Mouse (Mus musculus): ENCODE measurements around the gene Tbc1d13. TPM values are rescaled to one million over a fixed set of nuclear protein-coding genes. Genes with fewer than 3 reads are reported as not detected.
A peak's percentile ranks its signal among the peaks of the same experiment; 100 is the strongest.
"Not testable (repeated sequence)": the region's sequence is repeated elsewhere in the genome, so short reads cannot be mapped to it uniquely, and the experiment has no call there.

The Tbc1d13 gene
- polyA plus RNA-seq, 1 experiment from 2014 or later: 8.3 TPM

- under 1% methylated on average over 75 of the region's 75 CpGs for WGBS
- peaks cover 11% of the 10 kb centered on the region for H3K9me3 ChIP-seq (ENCODE audit: control insufficient read depth, low read length)
- H3K9ac ChIP-seq (ENCODE audit: low read depth, low read length): peak within 1 kb of the TSS; percentile 78
Measured at GRCm38 (mm10) chr2:30171371-30171996, 37.9 kb downstream of the Tbc1d13 start, which contains the start of gene Endog. TSS of gene Endog (plus strand) at chr2:30171493.

GRCm38 (mm10) chr2:30171997-30172382, 38.4 kb downstream of the Tbc1d13 start:
- Histone ChIP-seq H3K36me3 (ENCODE audit: control insufficient read depth, insufficient read depth, low read length) (peaks cover 24% of the 10 kb centered on the region), H3K4me3 (ENCODE audit: low read length) (peak overlapping the region; percentile 67), H3K4me2 (ENCODE audit: low read depth, low read length) (peak overlapping the region; percentile 95), H3K9ac (ENCODE audit: low read depth, low read length) (peak overlapping the region; percentile 78), H3K9me3 (ENCODE audit: control insufficient read depth, low read length) (peaks cover 6% of the 10 kb centered on the region; the same call in 1 of the 2 replicates), H3K27ac (ENCODE audit: low read length) (peak overlapping the region; percentile 91), H3K27me3 (replicated peaks; ENCODE audit: control insufficient read depth, insufficient read depth, low read length) (no peaks in the 10 kb centered on the region), H3K4me1 (ENCODE audit: control insufficient read depth, insufficient read depth, low read length) (peaks cover 10% of the 10 kb centered on the region)
- WGBS: 1% methylated on average over 19 of the region's 19 CpGs
- peak; percentile 34 for ATAC-seq

More at GRCm38 (mm10) chr2:30171371-30171996, 37.9 kb downstream of the Tbc1d13 start, which contains the start of gene Endog:
- peak; percentile 96 for ATAC-seq
- H3K4me1 ChIP-seq (ENCODE audit: control insufficient read depth, insufficient read depth, low read length): peaks cover 8% of the 10 kb centered on the region
- H3K27ac ChIP-seq (ENCODE audit: low read length): peak within 1 kb of the TSS; percentile 91
- no peaks in the 10 kb centered on the region for H3K27me3 ChIP-seq (replicated peaks; ENCODE audit: control insufficient read depth, insufficient read depth, low read length)
- peak within 1 kb of the TSS; percentile 95 for H3K4me2 ChIP-seq (ENCODE audit: low read depth, low read length)
- H3K36me3 ChIP-seq (ENCODE audit: control insufficient read depth, insufficient read depth, low read length): peaks cover 22% of the 10 kb centered on the region
- H3K4me3 ChIP-seq (ENCODE audit: low read length): peak within 1 kb of the TSS; percentile 67

DNA sequence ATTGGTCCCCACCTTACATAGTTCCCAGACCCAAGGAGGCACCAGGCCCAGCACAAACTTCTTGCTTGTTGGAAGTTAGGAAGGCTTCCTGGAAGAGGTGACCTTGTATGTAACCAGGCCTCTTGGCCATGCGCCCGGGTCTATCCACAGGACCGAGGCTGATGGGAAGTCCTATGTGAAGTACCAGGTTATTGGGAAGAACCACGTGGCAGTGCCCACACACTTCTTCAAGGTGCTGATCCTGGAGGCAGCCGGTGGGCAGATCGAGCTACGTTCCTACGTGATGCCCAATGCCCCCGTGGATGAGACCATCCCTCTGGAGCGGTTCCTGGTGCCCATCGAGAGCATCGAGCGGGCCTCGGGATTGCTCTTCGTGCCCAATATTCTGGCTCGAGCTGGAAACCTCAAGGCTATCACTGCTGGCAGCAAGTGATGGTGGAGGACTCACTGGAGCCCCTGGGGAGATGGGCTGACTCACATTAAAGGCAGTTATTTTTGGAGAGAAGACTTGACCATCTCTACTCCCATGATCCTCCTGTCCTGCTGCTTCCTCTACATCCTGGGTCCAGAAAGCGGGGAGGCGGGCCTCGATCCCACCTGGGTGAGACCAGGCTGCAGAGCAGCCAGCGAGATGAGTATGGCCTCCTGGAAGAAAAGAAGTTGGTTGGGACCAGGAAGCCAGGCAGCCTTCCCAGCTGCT, 40.1 kb downstream of the Tbc1d13 start:
- 94% methylated on average over 20 of the region's 20 CpGs for WGBS
- H3K4me2 ChIP-seq (ENCODE audit: low read depth, low read length): no peak overlapping the region
- H3K4me3 ChIP-seq (ENCODE audit: low read length): no peak overlapping the region
- H3K27me3 ChIP-seq (replicated peaks; ENCODE audit: control insufficient read depth, insufficient read depth, low read length): no peaks in the 10 kb centered on the region
- no peak overlapping the region for H3K9ac ChIP-seq (ENCODE audit: low read depth, low read length)
- 0 out of 2 replicates have a peak, but pooled peaks cover 5% of the 10 kb centered on the region for H3K9me3 ChIP-seq (ENCODE audit: control insufficient read depth, low read length)
- peaks cover 18% of the 10 kb centered on the region for H3K4me1 ChIP-seq (ENCODE audit: control insufficient read depth, insufficient read depth, low read length)
- no peak overlapping the region for H3K27ac ChIP-seq (ENCODE audit: low read length)
- H3K36me3 ChIP-seq (ENCODE audit: control insufficient read depth, insufficient read depth, low read length): peaks cover 28% of the 10 kb centered on the region
- no peak for ATAC-seq

DNA sequence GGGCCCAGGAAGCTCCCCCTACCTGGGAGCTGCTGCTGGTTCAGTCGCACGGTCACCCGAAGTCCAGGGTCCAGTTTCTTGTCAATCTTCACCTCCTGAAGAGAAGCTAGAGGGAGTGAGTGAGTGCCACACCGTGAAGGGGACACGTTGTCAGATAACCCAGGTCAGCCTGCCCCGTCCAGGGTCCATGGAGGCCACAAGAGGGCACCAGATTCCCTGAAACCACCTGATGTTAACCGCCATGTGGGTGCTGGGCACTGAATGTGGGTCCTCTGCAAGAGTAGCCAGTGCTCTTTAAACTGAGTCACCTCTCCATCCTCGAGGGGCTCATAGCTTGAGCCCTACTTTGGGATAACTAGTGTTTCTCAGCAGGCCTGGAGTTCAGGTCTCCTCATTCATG, 42.4 kb downstream of the Tbc1d13 start:
- ATAC-seq: no peak

DNA sequence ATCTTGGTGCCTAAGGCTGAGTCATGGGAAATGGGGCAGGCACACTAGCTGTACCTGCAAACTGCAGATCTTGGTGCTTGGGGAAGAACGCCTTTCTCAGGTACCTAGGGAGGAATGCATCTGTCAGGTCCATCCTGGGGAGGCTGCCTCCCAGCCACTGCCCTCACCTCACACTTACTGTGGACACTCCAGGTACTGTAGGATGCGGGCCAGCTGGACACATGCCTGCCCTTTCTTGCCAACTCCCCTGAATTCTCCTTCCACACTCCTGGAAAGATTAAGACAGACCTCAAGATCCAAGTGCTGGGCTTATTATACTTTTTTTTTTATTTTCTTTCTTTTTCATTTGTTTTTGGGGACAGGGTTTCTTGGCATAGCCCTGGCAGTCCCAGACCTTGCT, 43.0 kb downstream of the Tbc1d13 start:
- WGBS: 98% methylated on average over 2 of the region's 2 CpGs
- no peaks in the 10 kb centered on the region for H3K27me3 ChIP-seq (replicated peaks; ENCODE audit: control insufficient read depth, insufficient read depth, low read length)
- no peak overlapping the region for H3K27ac ChIP-seq (ENCODE audit: low read length)
- no peak overlapping the region for H3K4me3 ChIP-seq (ENCODE audit: low read length)
- peaks cover 18% of the 10 kb centered on the region for H3K4me1 ChIP-seq (ENCODE audit: control insufficient read depth, insufficient read depth, low read length)
- ATAC-seq: no peak
- no peak overlapping the region for H3K4me2 ChIP-seq (ENCODE audit: low read depth, low read length)
- no peak overlapping the region for H3K9ac ChIP-seq (ENCODE audit: low read depth, low read length)
- H3K36me3 ChIP-seq (ENCODE audit: control insufficient read depth, insufficient read depth, low read length): peaks cover 28% of the 10 kb centered on the region
- 0 out of 2 replicates have a peak, but pooled peaks cover 5% of the 10 kb centered on the region for H3K9me3 ChIP-seq (ENCODE audit: control insufficient read depth, low read length)

More for the DNA sequence above, 42.4 kb downstream of the Tbc1d13 start:
- Histone ChIP-seq H3K4me1 (ENCODE audit: control insufficient read depth, insufficient read depth, low read length) (peaks cover 18% of the 10 kb centered on the region), H3K36me3 (ENCODE audit: control insufficient read depth, insufficient read depth, low read length) (peaks cover 28% of the 10 kb centered on the region), H3K4me3 (ENCODE audit: low read length) (no peak overlapping the region), H3K9me3 (ENCODE audit: control insufficient read depth, low read length) (0 out of 2 replicates have a peak, but pooled peaks cover 5% of the 10 kb centered on the region), H3K9ac (ENCODE audit: low read depth, low read length) (no peak overlapping the region), H3K27me3 (replicated peaks; ENCODE audit: control insufficient read depth, insufficient read depth, low read length) (no peaks in the 10 kb centered on the region), H3K4me2 (ENCODE audit: low read depth, low read length) (no peak overlapping the region), H3K27ac (ENCODE audit: low read length) (no peak overlapping the region)
- WGBS: 88% methylated on average over 8 of the region's 8 CpGs

DNA sequence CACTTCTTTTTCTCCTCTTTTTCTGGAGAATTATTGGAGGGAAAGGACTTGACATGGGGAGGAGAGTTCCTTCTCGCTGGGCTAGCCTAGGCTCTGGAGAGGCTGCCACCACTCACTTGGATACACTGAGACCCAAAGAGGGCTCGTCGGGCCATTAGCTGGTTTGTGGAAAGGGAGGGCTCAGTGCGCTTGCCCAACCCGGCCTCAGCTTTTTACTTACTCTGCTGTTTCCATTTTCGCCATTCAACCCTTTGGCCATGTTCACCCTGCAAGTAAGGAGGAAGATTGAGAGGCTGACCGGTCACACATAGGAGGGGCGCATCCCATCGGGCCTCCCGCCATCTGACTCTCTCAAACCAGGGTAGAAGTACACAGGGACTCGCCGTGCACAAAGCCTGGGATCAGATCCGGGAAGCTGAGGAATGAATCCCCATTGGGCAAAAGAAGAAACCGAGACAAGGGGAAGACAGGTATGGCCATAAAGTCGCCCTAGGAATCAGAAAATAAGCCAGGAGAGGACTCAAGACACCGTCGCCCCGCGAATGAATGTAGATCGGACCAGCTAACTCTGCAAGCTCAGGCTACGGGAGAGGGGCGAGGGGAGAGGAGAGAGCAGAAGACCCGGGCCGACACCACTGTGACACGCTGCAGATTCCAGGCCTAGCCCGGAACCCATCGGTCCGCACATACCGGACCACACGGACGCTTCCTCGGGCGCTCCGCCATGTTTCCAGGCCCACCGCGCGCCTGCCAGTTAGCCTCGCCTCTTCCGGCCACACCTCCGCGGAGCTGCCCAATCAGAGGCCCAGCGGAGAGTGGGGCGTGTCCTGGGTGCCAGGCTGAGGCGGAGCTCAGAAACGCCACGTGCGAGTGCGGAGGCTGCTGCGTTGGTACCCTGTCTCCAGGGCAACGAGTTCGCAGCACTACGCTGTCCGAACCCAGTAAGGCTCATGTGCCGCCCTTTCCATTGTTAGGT, 44.4 kb downstream of the Tbc1d13 start, which contains the start of gene Spout1:
Spout1 (minus strand) TSS at position 760 of the 976 bp plus-strand sequence.
- WGBS: 2% methylated on average over 54 of the region's 54 CpGs
- H3K9ac ChIP-seq (ENCODE audit: low read depth, low read length): peak within 1 kb of the TSS; percentile 74
- peak within 1 kb of the TSS; percentile 84 for H3K4me2 ChIP-seq (ENCODE audit: low read depth, low read length)
- no peaks in the 10 kb centered on the region for H3K27me3 ChIP-seq (replicated peaks; ENCODE audit: control insufficient read depth, insufficient read depth, low read length)
- H3K36me3 ChIP-seq (ENCODE audit: control insufficient read depth, insufficient read depth, low read length): peaks cover 28% of the 10 kb centered on the region
- peak; percentile 98 for ATAC-seq
- H3K27ac ChIP-seq (ENCODE audit: low read length): 0 out of 2 replicates have a peak within 1 kb of the TSS, but pooled peaks have one; percentile 1
- peaks cover 10% of the 10 kb centered on the region for H3K4me1 ChIP-seq (ENCODE audit: control insufficient read depth, insufficient read depth, low read length)
- H3K9me3 ChIP-seq (ENCODE audit: control insufficient read depth, low read length): 0 out of 2 replicates have a peak, but pooled peaks cover 5% of the 10 kb centered on the region
- H3K4me3 ChIP-seq (ENCODE audit: low read length): peak within 1 kb of the TSS; percentile 61

DNA sequence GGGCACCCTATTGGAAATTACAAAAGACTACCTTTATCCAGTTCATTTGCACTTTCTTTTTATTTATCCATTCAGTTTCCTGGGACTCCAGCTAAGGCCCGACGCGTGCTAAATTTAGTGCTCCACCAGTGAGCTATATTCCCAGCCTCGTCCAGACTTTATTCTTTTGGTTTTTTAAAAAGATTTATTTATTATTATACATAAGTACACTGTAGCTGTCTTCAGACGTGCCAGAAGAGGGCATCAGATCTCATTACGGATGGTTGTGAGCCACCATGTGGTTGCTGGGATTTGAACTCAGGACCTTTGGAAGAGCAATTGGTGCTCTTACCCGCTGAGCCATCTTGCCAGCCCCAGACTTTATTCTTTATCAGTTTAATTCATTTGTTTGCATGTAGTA, 45.2 kb downstream of the Tbc1d13 start:
- Histone ChIP-seq H3K4me3 (ENCODE audit: low read length) (peak overlapping the region; percentile 61), H3K4me2 (ENCODE audit: low read depth, low read length) (peak overlapping the region; percentile 84), H3K36me3 (ENCODE audit: control insufficient read depth, insufficient read depth, low read length) (peaks cover 28% of the 10 kb centered on the region)
- H3K27ac ChIP-seq (ENCODE audit: low read length); H3K4me1 ChIP-seq (ENCODE audit: control insufficient read depth, insufficient read depth, low read length); H3K27me3 ChIP-seq (replicated peaks; ENCODE audit: control insufficient read depth, insufficient read depth, low read length); H3K9ac ChIP-seq (ENCODE audit: low read depth, low read length); H3K9me3 ChIP-seq (ENCODE audit: control insufficient read depth, low read length): not testable (repeated sequence)
- ATAC-seq: peak; percentile 14; the same call in 1 of the 2 replicates
- 52% methylated on average over 7 of the region's 7 CpGs for WGBS

DNA sequence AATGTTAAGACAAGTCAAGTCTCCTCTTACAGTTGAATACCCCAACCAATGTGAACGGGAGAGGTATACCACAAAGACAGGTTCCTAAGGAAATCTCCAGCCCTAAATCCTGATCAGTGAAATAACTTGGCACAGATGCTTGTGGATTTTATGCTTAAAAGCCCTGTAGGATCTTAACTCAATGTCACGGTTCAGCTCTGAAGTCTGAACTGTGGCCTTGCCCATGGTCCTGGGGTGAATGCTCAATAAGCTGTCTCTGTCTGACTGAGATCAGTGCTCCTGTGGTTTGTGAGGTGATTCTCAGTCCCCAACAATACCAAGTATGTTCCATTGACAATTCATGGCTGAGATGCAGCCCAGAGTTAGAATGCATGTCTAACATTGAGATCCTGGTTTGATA, 48.9 kb downstream of the Tbc1d13 start:
- peaks cover 7% of the 10 kb centered on the region for H3K36me3 ChIP-seq (ENCODE audit: control insufficient read depth, insufficient read depth, low read length)
- no peak for ATAC-seq

More for the DNA sequence above, 48.9 kb downstream of the Tbc1d13 start:
- Histone ChIP-seq H3K27ac (ENCODE audit: low read length) (no peak overlapping the region), H3K27me3 (replicated peaks; ENCODE audit: control insufficient read depth, insufficient read depth, low read length) (no peaks in the 10 kb centered on the region), H3K9ac (ENCODE audit: low read depth, low read length) (no peak overlapping the region), H3K4me3 (ENCODE audit: low read length) (no peak overlapping the region), H3K4me1 (ENCODE audit: control insufficient read depth, insufficient read depth, low read length) (peaks cover 3% of the 10 kb centered on the region), H3K9me3 (ENCODE audit: control insufficient read depth, low read length) (peaks cover 7% of the 10 kb centered on the region), H3K4me2 (ENCODE audit: low read depth, low read length) (no peak overlapping the region)
- WGBS: 95% methylated on average over 2 of the region's 2 CpGs

All from intestine, embryonic 16.5 days (tissue).